Mouse (Mus musculus) right cerebral cortex, adult 18-20 months (tissue): ENCODE data around the gene Magt1.
"Not testable (repeated sequence)": the region's sequence is repeated elsewhere in the genome, so short reads cannot be mapped to it uniquely, and the experiment has no call there.

ENCODE experiments used
- DNase-seq: peaks from one replicate; pipeline ENCODE4 v3.0.0; 2022; ENCODE audit warnings: mixed read lengths

Magt1 gene

GRCm38 (mm10) chrX:105946357-105946756 lies 65.3 kb downstream of the Magt1 start:
- no peak for DNase-seq

GRCm38 (mm10) chrX:105939245-105939644 lies 72.5 kb downstream of the Magt1 start:
- no peak for DNase-seq

GRCm38 (mm10) chrX:105937736-105938135 lies 74.0 kb downstream of the Magt1 start:
- no peak for DNase-seq

- DNase-seq, result no peak
These were observed 77.4 kb downstream of the Magt1 start for GRCm38 (mm10) chrX:105934341-105934740.

GRCm38 (mm10) chrX:105929478-105930038 lies 82.1 kb downstream of the Magt1 start:
- no peak for DNase-seq

GRCm38 (mm10) chrX:105928861-105929477 lies 82.7 kb downstream of the Magt1 start, which contains the start of gene Atrx:
TSS of gene Atrx (minus strand) at chrX:105929403.
- peak; percentile 84 for DNase-seq

- peak; percentile 15 for DNase-seq
These were observed 83.5 kb downstream of the Magt1 start for GRCm38 (mm10) chrX:105927941-105928860.

- peak; percentile 1 for DNase-seq
These were observed 85.5 kb downstream of the Magt1 start for GRCm38 (mm10) chrX:105926121-105926735.

GRCm38 (mm10) chrX:105924326-105925070 lies 87.2 kb downstream of the Magt1 start:
- DNase-seq, result no peak

GRCm38 (mm10) chrX:105923896-105924295 lies 87.8 kb downstream of the Magt1 start:
- DNase-seq, result no peak

GRCm38 (mm10) chrX:105922986-105923385 lies 88.7 kb downstream of the Magt1 start:
- not testable (repeated sequence) for DNase-seq

- peak; percentile 2 for DNase-seq
These were observed 90.3 kb downstream of the Magt1 start for GRCm38 (mm10) chrX:105921421-105921820.
